Mouse (Mus musculus): ENCODE results near the gene Stag3.

DNA sequence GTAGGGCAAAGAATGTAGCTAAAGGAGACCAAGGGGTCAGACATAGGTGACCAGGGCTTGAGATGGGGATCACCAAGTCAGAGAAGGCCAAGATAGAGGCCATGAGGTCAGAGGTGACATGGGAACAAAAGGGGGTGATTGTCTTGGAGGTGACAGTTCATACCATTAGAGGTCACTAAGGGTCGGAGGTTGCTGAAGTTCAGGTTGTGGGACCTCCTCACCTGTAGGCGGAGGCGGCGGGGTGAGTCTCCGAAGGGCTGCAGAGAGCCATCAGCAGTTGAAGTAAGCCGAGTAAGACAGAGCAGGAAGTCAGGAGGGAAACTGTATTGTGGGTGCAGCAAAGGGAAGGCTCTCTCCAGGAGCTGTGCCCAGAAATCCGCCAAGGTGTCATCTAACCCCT, 2.0 kb upstream of the Stag3 start:
- TF ChIP-seq GATA1 (IDR thresholded peaks at IDR 0.05; ENCODE audit: low read length) (no peak), TAL1 (IDR thresholded peaks at IDR 0.05; ENCODE audit: low read length) (no peak)
